Mouse (Mus musculus): ENCODE measurements around the gene Pepd.

- TF ChIP-seq CTCF (IDR thresholded peaks at IDR 0.05; ENCODE audit: insufficient read depth, low read length): no peak
- no peak for TF ChIP-seq POLR2A (IDR thresholded peaks at IDR 0.05; ENCODE audit: borderline replicate concordance, extremely low read depth, low read depth, low read length)
Observed at GRCm38 (mm10) chr7:35065958-35066357, 153.8 kb downstream of the Pepd start.
